Mouse (Mus musculus) embryonic facial prominence, embryonic 10.5 days (tissue): ENCODE results near the gene Wnt3. TPM values are rescaled to one million over a fixed set of nuclear protein-coding genes. Genes with fewer than 3 reads are reported as not detected.

Experiments used
- DNase-seq: peaks from one replicate; pipeline ENCODE4 v3.0.0-alpha.2; 2017; ENCODE audit warnings: low spot score
- H3K27ac ChIP-seq: fragments of 300-500 bp; sonication (generic); replicated peaks from 2 replicates; pipeline ENCODE4 v1.5.1; 2016; ENCODE audit warnings: mild to moderate bottlenecking
- H3K27me3 ChIP-seq: fragments of 300-500 bp; sonication (generic); replicated peaks from 2 replicates; pipeline ENCODE4 v1.6.1; 2016; ENCODE audit warnings: low read depth, mild to moderate bottlenecking; ENCODE audit not compliant: poor library complexity, severe bottlenecking
- H3K36me3 ChIP-seq: fragments of 300-500 bp; sonication (generic); replicated peaks from 2 replicates; pipeline ENCODE4 v1.6.1; 2016; ENCODE audit warnings: mild to moderate bottlenecking, moderate library complexity
- H3K4me1 ChIP-seq: fragments of 300-500 bp; sonication (generic); 2 replicates; pipeline ENCODE4 v1.6.1; 2016
- H3K4me3 ChIP-seq: fragments of 300-500 bp; sonication (generic); 2 replicates; pipeline ENCODE4 v1.5.1; 2016; ENCODE audit warnings: mild to moderate bottlenecking, moderate library complexity
- H3K9me3 ChIP-seq: fragments of 300-500 bp; sonication (generic); 2 replicates; pipeline ENCODE4 v1.6.1; 2016; ENCODE audit warnings: mild to moderate bottlenecking
- WGBS: fragments of 180-500 bp; shearing (Covaris S2); methylation state at CpG from one replicate; pipeline ENCODE4 v1.1.7; 2016; 5-methylcytosine and 5-hydroxymethylcytosine counted together
- polyA plus RNA-seq: library from polyadenylated mRNA; unstranded; fragments of >200 nt; fragmentation: Nextera tagmentation; extraction: Ambion mirVana; gene quantifications from 2 replicates; pipeline ENCODE4 v1.2.1, GENCODE M21; 2016

The Wnt3 gene
- polyA plus RNA-seq, 1 experiment from 2014 or later, result 3.7 TPM

- H3K27ac ChIP-seq, result no peak overlapping the region
- 72% methylated on average over 4 of the region's 4 CpGs for WGBS
- H3K9me3 ChIP-seq, result no peaks in the 10 kb centered on the region
- peaks cover 54% of the 10 kb centered on the region for H3K36me3 ChIP-seq
- H3K4me3 ChIP-seq, result no peak overlapping the region
- H3K27me3 ChIP-seq, result no peaks in the 10 kb centered on the region
- DNase-seq, result no peak
- H3K4me1 ChIP-seq, result peaks cover 6% of the 10 kb centered on the region; the same call in 1 of the 2 replicates
These were observed 86.1 kb downstream of the Wnt3 start for GRCm38 (mm10) chr11:103859933-103860610.

- no peak overlapping the region for H3K4me3 ChIP-seq
- DNase-seq, result no peak
- no peaks in the 10 kb centered on the region for H3K27me3 ChIP-seq
- 85% methylated on average over 8 of the region's 8 CpGs for WGBS
- peaks cover 9% of the 10 kb centered on the region; the same call in 1 of the 2 replicates for H3K4me1 ChIP-seq
- H3K36me3 ChIP-seq, result peaks cover 44% of the 10 kb centered on the region
- no peak overlapping the region for H3K27ac ChIP-seq
- H3K9me3 ChIP-seq, result no peaks in the 10 kb centered on the region
These were observed 89.0 kb downstream of the Wnt3 start for GRCm38 (mm10) chr11:103862951-103863350.

GRCm38 (mm10) chr11:103864486-103864885, 90.5 kb downstream of the Wnt3 start:
- H3K27me3 ChIP-seq, result no peaks in the 10 kb centered on the region
- peaks cover 38% of the 10 kb centered on the region for H3K36me3 ChIP-seq
- no peak overlapping the region for H3K4me3 ChIP-seq
- no peak overlapping the region for H3K27ac ChIP-seq
- no peak for DNase-seq
- WGBS, result 85% methylated on average over 4 of the region's 4 CpGs
- peaks cover 19% of the 10 kb centered on the region for H3K4me1 ChIP-seq
- H3K9me3 ChIP-seq, result no peaks in the 10 kb centered on the region

GRCm38 (mm10) chr11:103865346-103865745, 91.4 kb downstream of the Wnt3 start:
- peaks cover 13% of the 10 kb centered on the region for H3K4me1 ChIP-seq
- 70% methylated on average over 7 of the region's 7 CpGs for WGBS

More at GRCm38 (mm10) chr11:103865346-103865745, 91.4 kb downstream of the Wnt3 start:
- Histone ChIP-seq H3K9me3 (no peaks in the 10 kb centered on the region), H3K27me3 (no peaks in the 10 kb centered on the region), H3K36me3 (peaks cover 33% of the 10 kb centered on the region), H3K4me3 (no peak overlapping the region), H3K27ac (no peak overlapping the region)
- DNase-seq, result no peak

Other genes starting within 250 kb of the Wnt3 start
- not detected in 2 replicates for gene Gm884, start 153.0 kb upstream of the Wnt3 start, polyA plus RNA-seq
- gene Lyzl6, start 135.3 kb upstream of the Wnt3 start, polyA plus RNA-seq, result not detected in 2 replicates
- 0.15 and 0.39 TPM in 2 replicates for gene Rprml, start 124.6 kb upstream of the Wnt3 start, polyA plus RNA-seq
- gene Gosr2, start 76.3 kb upstream of the Wnt3 start, polyA plus RNA-seq, result 96.6 and 99.6 TPM in 2 replicates
- gene Wnt9b, start 24.3 kb upstream of the Wnt3 start, polyA plus RNA-seq, result 4.5 and 5.3 TPM in 2 replicates
- 54.4 and 56.8 TPM in 2 replicates for gene Nsf, start 179.9 kb downstream of the Wnt3 start, polyA plus RNA-seq
- gene Arf2, start 192.6 kb downstream of the Wnt3 start, polyA plus RNA-seq, result 71.4 and 73.5 TPM in 2 replicates